ENCODE assay signal across 8 mouse cellular contexts in the genomic region with DNA sequence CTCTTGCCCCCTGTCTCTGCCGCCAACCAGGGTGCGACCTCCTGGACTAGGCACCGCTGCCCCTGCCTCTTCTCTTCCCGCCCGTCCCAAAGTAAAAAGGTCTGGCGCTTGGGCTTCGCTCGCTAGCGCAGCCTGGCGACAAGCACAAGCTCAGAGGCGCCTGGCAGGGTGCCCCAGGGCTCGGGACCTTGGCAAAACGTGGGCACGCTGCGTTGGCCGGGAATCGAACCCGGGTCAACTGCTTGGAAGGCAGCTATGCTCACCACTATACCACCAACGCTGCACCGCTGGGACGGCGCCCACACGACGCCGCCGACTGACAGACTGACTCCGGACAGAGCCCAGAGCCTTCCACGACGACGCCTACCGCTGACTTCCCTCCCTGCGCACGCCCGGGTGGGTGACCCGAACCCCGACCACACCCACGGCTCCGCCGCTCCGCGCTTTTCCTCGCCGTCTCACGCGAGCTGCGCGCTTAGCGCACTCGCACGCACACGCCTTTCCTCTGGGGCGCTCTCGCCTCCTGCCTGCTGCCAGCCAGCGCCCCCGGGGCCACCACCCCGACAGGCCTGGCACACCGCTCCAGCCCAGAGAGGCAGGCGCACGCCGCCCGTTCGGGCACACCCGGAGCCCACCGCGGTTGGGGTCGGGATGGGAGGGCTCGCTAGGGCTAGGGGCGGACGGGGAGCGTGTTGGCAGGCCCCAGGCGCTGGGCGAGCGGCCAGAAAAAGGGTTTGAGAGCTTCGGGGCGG. TPM values are rescaled to one million over a fixed set of nuclear protein-coding genes. Genes with fewer than 3 reads are reported as not detected.
DNase-seq lines count a peak whose midpoint lies in the region; ATAC-seq and TF ChIP-seq lines count a peak whose summit lies in the region.
"Not testable (repeated sequence)": the region's sequence is repeated elsewhere in the genome, so short reads cannot be mapped to it uniquely, and the experiment has no call there.

Fcgr3 (minus strand) TSS at position 445 of the 752 bp plus-strand sequence.

- H3K4me3 ChIP-seq in ES-Bruce4 (ENCODE audit: low read depth, low read length), result peak within 1 kb of the TSS; percentile 61
- H3K4me3 ChIP-seq in forebrain, embryonic 15.5 days, result peak within 1 kb of the TSS; percentile 36
- H3K4me3 ChIP-seq in liver, postnatal 0 days (ENCODE audit: low read depth, low read length), result peak within 1 kb of the TSS; percentile 42
- H3K4me3 ChIP-seq in neural tube, embryonic 12.5 days, result peak within 1 kb of the TSS; percentile 35
- peak within 1 kb of the TSS; percentile 42 for H3K4me3 ChIP-seq in stomach, postnatal 0 days (ENCODE audit: low read depth, low read length)

- not testable (repeated sequence) for H3K4me1 ChIP-seq in ES-Bruce4 (ENCODE audit: control insufficient read depth, insufficient read depth, low read length); forebrain, embryonic 15.5 days; liver, postnatal 0 days (ENCODE audit: insufficient read depth); neural tube, embryonic 12.5 days; stomach, postnatal 0 days (replicated peaks; ENCODE audit: control insufficient read depth, insufficient read depth)

- TF ChIP-seq POLR2A in ES-Bruce4 (IDR thresholded peaks at IDR 0.05; ENCODE audit: insufficient read depth, low read length), result not testable (repeated sequence)

- WGBS in forebrain, embryonic 15.5 days, result 1% methylated on average over 46 of the region's 75 CpGs
- WGBS in large intestine, adult 2 months, result 1% methylated on average over 47 of the region's 75 CpGs
- WGBS in liver, postnatal 0 days (ENCODE audit: insufficient replicate concordance), result 3% methylated on average over 36 of the region's 75 CpGs
- 2% methylated on average over 47 of the region's 75 CpGs for WGBS in neural tube, embryonic 12.5 days
- 1% methylated on average over 36 of the region's 75 CpGs for WGBS in stomach, postnatal 0 days

- peak within 1 kb of the TSS; percentile 42 for H3K9ac ChIP-seq in ES-Bruce4 (ENCODE audit: low read depth, poor library complexity, severe bottlenecking)
- H3K9ac ChIP-seq in forebrain, embryonic 15.5 days (replicated peaks), result not testable (repeated sequence)
- 0 out of 2 replicates have a peak within 1 kb of the TSS, but pooled peaks have one; percentile 3 for H3K9ac ChIP-seq in liver, postnatal 0 days (replicated peaks)
- 0 out of 2 replicates have a peak within 1 kb of the TSS, but pooled peaks have one; percentile 6 for H3K9ac ChIP-seq in neural tube, embryonic 12.5 days
- H3K9ac ChIP-seq in stomach, postnatal 0 days (ENCODE audit: low read length), result peak within 1 kb of the TSS; percentile 41

- H3K36me3 ChIP-seq in ES-Bruce4 (ENCODE audit: control insufficient read depth, insufficient read depth, low read length, poor library complexity, severe bottlenecking); forebrain, embryonic 15.5 days; liver, postnatal 0 days (replicated peaks; ENCODE audit: insufficient read depth, low read length); neural tube, embryonic 12.5 days; stomach, postnatal 0 days (ENCODE audit: control insufficient read depth, insufficient read depth, low read length): not testable (repeated sequence)

- H3K27ac ChIP-seq in ES-Bruce4 (ENCODE audit: insufficient read depth, low read length); forebrain, embryonic 15.5 days (replicated peaks); neural tube, embryonic 12.5 days; stomach, postnatal 0 days (replicated peaks): not testable (repeated sequence)
- H3K27ac ChIP-seq in liver, postnatal 0 days (ENCODE audit: low read depth), result 0 out of 2 replicates have a peak within 1 kb of the TSS, but pooled peaks have one; percentile 1

- peak; percentile 50 for ATAC-seq in forebrain, embryonic 15.5 days (replicated peaks)
- peak; percentile 72 for ATAC-seq in liver, postnatal 0 days
- ATAC-seq in neural tube, embryonic 12.5 days (ENCODE audit: low FRiP score, low read depth), result peak; percentile 70
- ATAC-seq in stomach, postnatal 0 days (ENCODE audit: low FRiP score, low TSS enrichment), result peak; percentile 61

- peak; percentile 59 for DNase-seq in cerebellum, adult 11-12 months
- DNase-seq in heart, postnatal 10 days, result peak; percentile 92 to 93
- not testable (repeated sequence) for DNase-seq in large intestine, adult 2 months (ENCODE audit: low read depth, low spot score)
- peak; percentile 84 for DNase-seq in liver, postnatal 0 days
- DNase-seq in stomach, postnatal 0 days (ENCODE audit: low spot score), result peak; percentile 75

- intact Hi-C loops in heart, postnatal 10 days (cut with DNase I), result not testable (repeated sequence)

- H3K27me3 ChIP-seq in ES-Bruce4 (ENCODE audit: control insufficient read depth, insufficient read depth, low read length, poor library complexity, severe bottlenecking), result not testable (repeated sequence)
- peaks cover 34% of the 10 kb centered on the region for H3K27me3 ChIP-seq in forebrain, embryonic 15.5 days
- peaks cover 21% of the 10 kb centered on the region for H3K27me3 ChIP-seq in liver, postnatal 0 days (ENCODE audit: insufficient read depth, low read length)
- H3K27me3 ChIP-seq in neural tube, embryonic 12.5 days (replicated peaks), result peaks cover 38% of the 10 kb centered on the region
- peaks cover 10% of the 10 kb centered on the region; the same call in 1 of the 2 replicates for H3K27me3 ChIP-seq in stomach, postnatal 0 days (ENCODE audit: control insufficient read depth, insufficient read depth, low read length)

- H3K9me3 ChIP-seq in ES-Bruce4 (replicated peaks; ENCODE audit: control insufficient read depth, insufficient read depth, low read length, poor library complexity, severe bottlenecking); forebrain, embryonic 15.5 days; liver, postnatal 0 days (ENCODE audit: low read length); neural tube, embryonic 12.5 days; stomach, postnatal 0 days (ENCODE audit: control insufficient read depth, low read length): not testable (repeated sequence)

- TF ChIP-seq EP300 in ES-Bruce4 (IDR thresholded peaks at IDR 0.05; ENCODE audit: insufficient read depth, low read depth, low read length); liver, postnatal 0 days (IDR thresholded peaks at IDR 0.05; ENCODE audit: low read depth); stomach, postnatal 0 days (optimal IDR thresholded peaks at IDR 0.05): not testable (repeated sequence)

- peak within 1 kb of the TSS; percentile 38 for H3K4me2 ChIP-seq in forebrain, embryonic 15.5 days (replicated peaks)
- H3K4me2 ChIP-seq in liver, postnatal 0 days (ENCODE audit: low read depth, low read length), result peak within 1 kb of the TSS; percentile 59
- peak within 1 kb of the TSS; percentile 52 for H3K4me2 ChIP-seq in neural tube, embryonic 12.5 days (replicated peaks)
- H3K4me2 ChIP-seq in stomach, postnatal 0 days (replicated peaks; ENCODE audit: low read depth), result peak within 1 kb of the TSS; percentile 59

- TF ChIP-seq CTCF in ES-Bruce4 (IDR thresholded peaks at IDR 0.05; ENCODE audit: low read depth, low read length), result not testable (repeated sequence)
- peak; percentile 55 for TF ChIP-seq CTCF in liver, postnatal 0 days (IDR thresholded peaks at IDR 0.05; ENCODE audit: low read depth)
- peak; percentile 62 for TF ChIP-seq CTCF in stomach, postnatal 0 days (IDR thresholded peaks at IDR 0.05; ENCODE audit: low read depth)

RNA-seq across cellular contexts. Expression of gene Fcgr3, which starts in this region (rescaled TPM):
- 0.78 and 0.87 TPM in 2 replicates for polyA plus RNA-seq in ES-Bruce4 (2011; ENCODE audit: insufficient read depth, insufficient read length, low read depth, missing spikeins)
- 8.7 and 8.8 TPM in 2 replicates for polyA plus RNA-seq in forebrain, embryonic 15.5 days (2015; fragmentation: Nextera tagmentation; extraction: Ambion mirVana)
- total RNA-seq in heart, postnatal 10 days (2021), result 1 to 10 TPM; 7.4 to 8.9 TPM
- polyA plus RNA-seq in large intestine, adult 2 months (2012; rRNA removed), result 11.3 and 18.0 TPM in 2 replicates
- 40.3 and 41.8 TPM in 2 replicates for polyA plus RNA-seq in liver, postnatal 0 days (2015; fragmentation: Nextera tagmentation; extraction: Ambion mirVana)
- polyA plus RNA-seq in neural tube, embryonic 12.5 days (2016; fragmentation: Nextera tagmentation; extraction: Ambion mirVana), result 6.9 and 7.4 TPM in 2 replicates
- polyA plus RNA-seq in stomach, postnatal 0 days (2015; fragmentation: Nextera tagmentation; extraction: Ambion mirVana), result 17.9 and 21.0 TPM in 2 replicates
